Mouse (Mus musculus): Measurements from ENCODE around the gene Apoh. TPM values are rescaled to one million over a fixed set of nuclear protein-coding genes. Genes with fewer than 3 reads are reported as not detected.

Apoh gene
- polyA plus RNA-seq, 1 experiment from 2014 or later: 0.29 TPM

GRCm38 (mm10) chr11:108335536-108335935 lies 7.6 kb upstream of the Apoh start:
- Histone ChIP-seq H3K4me3 (ENCODE audit: low read depth, low read length) (no peak overlapping the region), H3K4me2 (replicated peaks; ENCODE audit: low read depth, low read length) (no peak overlapping the region), H3K9me3 (ENCODE audit: low read length) (no peaks in the 10 kb centered on the region), H3K27me3 (replicated peaks; ENCODE audit: insufficient read depth, low read length) (no peaks in the 10 kb centered on the region), H3K36me3 (ENCODE audit: insufficient read depth, low read length) (no peaks in the 10 kb centered on the region), H3K27ac (ENCODE audit: low read length) (no peak overlapping the region), H3K4me1 (ENCODE audit: insufficient read depth, low read depth, low read length) (no peaks in the 10 kb centered on the region), H3K9ac (replicated peaks; ENCODE audit: low read depth) (no peak overlapping the region)
- 82% methylated on average over 4 of the region's 4 CpGs for WGBS
- DNase-seq (ENCODE audit: low spot score): no peak
- TF ChIP-seq CTCF (IDR thresholded peaks at IDR 0.05): no peak
- no peak for TF ChIP-seq EP300 (IDR thresholded peaks at IDR 0.05)
- no peak for ATAC-seq

GRCm38 (mm10) chr11:108336445-108336844 lies 6.7 kb upstream of the Apoh start:
- H3K4me2 ChIP-seq (replicated peaks; ENCODE audit: low read depth, low read length): no peak overlapping the region
- no peak overlapping the region for H3K27ac ChIP-seq (ENCODE audit: low read length)
- no peak overlapping the region for H3K4me3 ChIP-seq (ENCODE audit: low read depth, low read length)
- H3K9me3 ChIP-seq (ENCODE audit: low read length): no peaks in the 10 kb centered on the region
- peak; percentile 53 for DNase-seq (ENCODE audit: low spot score)
- TF ChIP-seq CTCF (IDR thresholded peaks at IDR 0.05) (no peak), EP300 (IDR thresholded peaks at IDR 0.05) (no peak)
- H3K4me1 ChIP-seq (ENCODE audit: insufficient read depth, low read depth, low read length): no peaks in the 10 kb centered on the region
- 34% methylated on average over 5 of the region's 5 CpGs for WGBS
- H3K27me3 ChIP-seq (replicated peaks; ENCODE audit: insufficient read depth, low read length): no peaks in the 10 kb centered on the region
- no peak for ATAC-seq
- H3K36me3 ChIP-seq (ENCODE audit: insufficient read depth, low read length): no peaks in the 10 kb centered on the region
- no peak overlapping the region for H3K9ac ChIP-seq (replicated peaks; ENCODE audit: low read depth)

DNA sequence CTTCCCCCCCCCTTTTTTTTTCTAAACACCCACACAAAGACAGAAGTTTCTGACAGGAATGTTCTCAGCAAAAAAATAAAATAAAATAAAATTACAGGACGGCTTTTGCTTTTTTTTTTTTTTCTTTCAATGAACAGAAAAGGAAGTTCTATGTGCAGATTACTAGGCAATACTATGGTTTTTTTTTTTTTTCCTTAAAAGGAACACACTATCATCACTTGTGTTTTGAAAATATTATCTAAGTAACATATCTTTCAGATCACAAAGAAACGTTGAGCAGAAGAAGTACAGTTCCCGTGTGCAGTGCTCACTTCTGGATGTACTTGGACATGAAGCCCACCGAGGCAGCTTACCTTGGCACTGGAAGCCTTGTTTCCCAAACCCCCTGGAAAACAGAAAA lies 2.9 kb upstream of the Apoh start:
- no peak for DNase-seq (ENCODE audit: low spot score)
- ATAC-seq: no peak
- H3K27me3 ChIP-seq (replicated peaks; ENCODE audit: insufficient read depth, low read length): no peaks in the 10 kb centered on the region
- H3K4me2 ChIP-seq (replicated peaks; ENCODE audit: low read depth, low read length): no peak overlapping the region
- H3K27ac ChIP-seq (ENCODE audit: low read length): no peak overlapping the region
- H3K4me3 ChIP-seq (ENCODE audit: low read depth, low read length): no peak overlapping the region
- no peak overlapping the region for H3K9ac ChIP-seq (replicated peaks; ENCODE audit: low read depth)
- H3K9me3 ChIP-seq (ENCODE audit: low read length): no peaks in the 10 kb centered on the region
- WGBS: 83% methylated on average over 4 of the region's 4 CpGs
- TF ChIP-seq EP300 (IDR thresholded peaks at IDR 0.05) (no peak), CTCF (IDR thresholded peaks at IDR 0.05) (no peak)
- H3K36me3 ChIP-seq (ENCODE audit: insufficient read depth, low read length): no peaks in the 10 kb centered on the region
- peaks cover 4% of the 10 kb centered on the region; the same call in 1 of the 2 replicates for H3K4me1 ChIP-seq (ENCODE audit: insufficient read depth, low read depth, low read length)

DNA sequence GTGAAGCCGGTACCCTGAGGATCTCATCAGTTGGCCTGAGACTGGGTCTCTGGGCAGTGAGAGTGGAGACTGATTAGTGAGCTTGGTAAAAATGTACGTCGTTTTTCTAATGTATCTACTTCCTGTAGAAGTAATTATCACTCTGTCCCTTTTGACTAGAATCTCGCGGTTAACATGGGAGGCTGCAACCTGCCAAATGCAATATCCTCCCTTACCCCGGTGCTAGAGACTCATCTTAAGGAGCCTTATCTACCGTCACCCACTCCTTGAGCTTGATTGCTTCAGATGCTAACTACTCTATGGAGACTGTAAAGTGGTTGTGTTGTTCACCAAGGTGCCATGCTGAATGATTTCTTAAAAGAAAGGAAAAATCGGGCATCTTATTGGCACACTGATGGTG lies 1.4 kb upstream of the Apoh start:
- WGBS: 41% methylated on average over 8 of the region's 8 CpGs

DNA sequence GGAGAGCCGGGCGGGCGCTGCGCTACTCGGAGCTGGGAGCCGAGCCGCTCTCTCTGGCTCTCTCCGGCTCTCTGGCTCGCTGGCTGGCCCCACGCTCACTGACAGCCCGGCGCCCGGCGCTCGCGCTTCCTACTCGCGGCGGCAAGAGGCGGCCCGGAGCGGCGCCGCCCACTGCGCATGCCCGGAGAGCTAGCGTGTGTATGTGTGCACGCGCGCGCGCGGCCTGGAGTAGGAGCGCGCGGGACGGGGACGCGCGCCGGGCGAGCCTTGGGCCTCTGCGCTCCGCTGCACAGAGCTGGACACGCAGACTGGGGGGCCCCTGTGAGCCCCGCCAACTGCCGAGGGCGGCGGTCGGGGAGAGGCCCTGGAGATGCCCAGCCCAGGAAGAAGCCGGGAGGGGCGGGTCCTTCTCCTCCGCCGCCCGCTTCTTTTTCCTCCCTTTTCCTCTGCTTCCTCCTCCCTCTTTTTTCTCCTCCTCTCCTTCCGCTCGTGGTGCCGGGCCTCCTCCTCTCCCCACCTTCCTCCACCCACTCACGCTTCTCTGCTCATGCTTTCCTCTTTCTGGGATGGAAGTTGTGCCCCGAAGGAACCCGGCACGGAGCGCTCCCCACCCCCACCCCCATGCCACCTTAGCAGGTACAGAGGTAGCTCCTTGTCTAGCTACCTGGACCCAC lies 772 bp downstream of the Apoh start, which contains the start of gene Prkca:
Gene Prkca, minus strand, starts transcription at position 140 of the 674 bp plus-strand sequence.
- under 1% methylated on average over 42 of the region's 63 CpGs for WGBS
- Histone ChIP-seq H3K27ac (ENCODE audit: low read length) (peak within 1 kb of the TSS; percentile 75), H3K9me3 (ENCODE audit: low read length) (no peaks in the 10 kb centered on the region), H3K4me3 (ENCODE audit: low read depth, low read length) (peak within 1 kb of the TSS; percentile 72), H3K4me1 (ENCODE audit: insufficient read depth, low read depth, low read length) (peaks cover 4% of the 10 kb centered on the region; the same call in 1 of the 2 replicates), H3K9ac (replicated peaks; ENCODE audit: low read depth) (peak within 1 kb of the TSS; percentile 55), H3K36me3 (ENCODE audit: insufficient read depth, low read length) (no peaks in the 10 kb centered on the region), H3K27me3 (replicated peaks; ENCODE audit: insufficient read depth, low read length) (no peaks in the 10 kb centered on the region), H3K4me2 (replicated peaks; ENCODE audit: low read depth, low read length) (peak within 1 kb of the TSS; percentile 96)
- peak; percentile 96 for DNase-seq (ENCODE audit: low spot score)
- TF ChIP-seq CTCF (IDR thresholded peaks at IDR 0.05) (no peak), EP300 (IDR thresholded peaks at IDR 0.05) (no peak)
- ATAC-seq: peak; percentile 95

More for the DNA sequence above, 1.4 kb upstream of the Apoh start:
- Histone ChIP-seq H3K27me3 (replicated peaks; ENCODE audit: insufficient read depth, low read length) (no peaks in the 10 kb centered on the region), H3K9me3 (ENCODE audit: low read length) (no peaks in the 10 kb centered on the region), H3K4me1 (ENCODE audit: insufficient read depth, low read depth, low read length) (peaks cover 4% of the 10 kb centered on the region; the same call in 1 of the 2 replicates), H3K4me2 (replicated peaks; ENCODE audit: low read depth, low read length) (peak overlapping the region; percentile 96), H3K36me3 (ENCODE audit: insufficient read depth, low read length) (no peaks in the 10 kb centered on the region), H3K9ac (replicated peaks; ENCODE audit: low read depth) (no peak overlapping the region), H3K4me3 (ENCODE audit: low read depth, low read length) (peak overlapping the region; percentile 72; the same call in 1 of the 2 replicates), H3K27ac (ENCODE audit: low read length) (no peak overlapping the region)
- DNase-seq (ENCODE audit: low spot score) (no peak), ATAC-seq (no peak)
- TF ChIP-seq EP300 (IDR thresholded peaks at IDR 0.05) (no peak), CTCF (IDR thresholded peaks at IDR 0.05) (no peak)

- DNase-seq (ENCODE audit: low spot score) (no peak), ATAC-seq (no peak)
- WGBS: 66% methylated on average over 8 of the region's 8 CpGs
- no peak overlapping the region for H3K27ac ChIP-seq (ENCODE audit: low read length)
- H3K4me3 ChIP-seq (ENCODE audit: low read depth, low read length): no peak overlapping the region
- no peaks in the 10 kb centered on the region for H3K9me3 ChIP-seq (ENCODE audit: low read length)
- TF ChIP-seq CTCF (IDR thresholded peaks at IDR 0.05) (no peak), EP300 (IDR thresholded peaks at IDR 0.05) (no peak)
- peaks cover 4% of the 10 kb centered on the region; the same call in 1 of the 2 replicates for H3K4me1 ChIP-seq (ENCODE audit: insufficient read depth, low read depth, low read length)
- no peak overlapping the region for H3K9ac ChIP-seq (replicated peaks; ENCODE audit: low read depth)
- no peaks in the 10 kb centered on the region for H3K27me3 ChIP-seq (replicated peaks; ENCODE audit: insufficient read depth, low read length)
- H3K4me2 ChIP-seq (replicated peaks; ENCODE audit: low read depth, low read length): 0 out of 2 replicates have a peak overlapping the region, but pooled peaks have one; percentile 96
- H3K36me3 ChIP-seq (ENCODE audit: insufficient read depth, low read length): no peaks in the 10 kb centered on the region
Measured at GRCm38 (mm10) chr11:108344759-108345158, 1.6 kb downstream of the Apoh start.

Data from lung, postnatal 0 days (tissue).